Mouse (Mus musculus): ENCODE measurements around the gene Mdm2. TPM values are rescaled to one million over a fixed set of nuclear protein-coding genes. Genes with fewer than 3 reads are reported as not detected.

Mdm2 gene
- polyA plus RNA-seq, 1 experiment from 2014 or later, result 60.6 TPM

- no peak overlapping the region for H3K4me3 ChIP-seq
- H3K27ac ChIP-seq (replicated peaks), result no peak overlapping the region
- no peaks in the 10 kb centered on the region for H3K27me3 ChIP-seq (ENCODE audit: low read depth, poor library complexity, severe bottlenecking)
- 94% methylated on average over 6 of the region's 6 CpGs for WGBS
- no peaks in the 10 kb centered on the region for H3K4me1 ChIP-seq
- DNase-seq (ENCODE audit: low spot score), result no peak
- peaks cover 100% of the 10 kb centered on the region for H3K36me3 ChIP-seq
- H3K9me3 ChIP-seq (replicated peaks), result no peaks in the 10 kb centered on the region
Measured at GRCm38 (mm10) chr10:117701034-117701829, 9.3 kb downstream of the Mdm2 start.

- 94% methylated on average over 1 of the region's 1 CpGs for WGBS
- Histone ChIP-seq H3K27ac (replicated peaks) (no peak overlapping the region), H3K9me3 (replicated peaks) (no peaks in the 10 kb centered on the region), H3K36me3 (peaks cover 100% of the 10 kb centered on the region), H3K27me3 (ENCODE audit: low read depth, poor library complexity, severe bottlenecking) (no peaks in the 10 kb centered on the region), H3K4me3 (no peak overlapping the region), H3K4me1 (no peaks in the 10 kb centered on the region)
- DNase-seq (ENCODE audit: low spot score), result no peak
Measured at GRCm38 (mm10) chr10:117700450-117700849, 10.1 kb downstream of the Mdm2 start.

GRCm38 (mm10) chr10:117699914-117700313 lies 10.6 kb downstream of the Mdm2 start:
- Histone ChIP-seq H3K36me3 (peaks cover 100% of the 10 kb centered on the region), H3K27me3 (ENCODE audit: low read depth, poor library complexity, severe bottlenecking) (no peaks in the 10 kb centered on the region)

DNA sequence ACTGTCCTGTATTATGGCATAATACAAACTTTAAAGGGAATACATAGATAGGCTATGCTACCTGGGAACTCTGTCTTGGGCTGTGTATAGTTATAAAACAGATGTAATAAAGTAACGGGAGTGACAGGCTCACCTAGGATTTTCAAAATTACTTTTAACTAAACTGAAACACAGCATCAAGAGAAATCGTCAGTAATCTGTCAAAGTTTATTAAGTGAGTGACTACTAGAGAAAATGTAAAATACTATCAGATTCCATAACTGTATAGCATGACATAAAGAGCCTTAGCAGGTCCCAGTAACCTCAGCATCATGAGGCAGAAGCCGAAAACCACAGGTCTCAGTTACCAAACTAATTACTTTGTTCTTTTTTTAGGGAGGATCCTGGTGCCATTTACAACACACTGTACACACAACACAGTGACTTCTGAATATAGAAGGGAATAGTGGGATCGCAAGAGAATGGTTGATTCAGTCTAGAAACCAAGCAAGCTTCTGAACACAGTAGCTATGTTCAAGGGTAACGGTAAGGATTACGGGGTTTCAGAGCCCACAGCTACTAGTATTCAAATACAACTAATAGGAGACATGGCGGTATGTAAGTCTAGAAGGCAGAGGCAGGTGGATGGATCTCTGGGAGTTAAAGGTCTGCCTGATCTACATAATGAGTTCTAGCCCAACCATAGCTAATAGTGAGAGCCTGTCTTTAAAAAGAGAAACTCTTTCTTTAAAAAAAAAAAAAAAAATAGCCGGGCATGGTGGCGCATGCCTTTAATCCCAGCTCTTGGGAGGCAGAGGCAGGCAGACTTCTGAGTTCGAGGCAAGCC lies 12.0 kb downstream of the Mdm2 start:
- H3K4me3 ChIP-seq, result no peak overlapping the region
- H3K4me1 ChIP-seq, result no peaks in the 10 kb centered on the region
- no peaks in the 10 kb centered on the region for H3K27me3 ChIP-seq (ENCODE audit: low read depth, poor library complexity, severe bottlenecking)
- DNase-seq (ENCODE audit: low spot score), result no peak
- WGBS, result 94% methylated on average over 10 of the region's 10 CpGs
- no peak overlapping the region for H3K27ac ChIP-seq (replicated peaks)
- H3K36me3 ChIP-seq, result peaks cover 99% of the 10 kb centered on the region
- no peaks in the 10 kb centered on the region for H3K9me3 ChIP-seq (replicated peaks)

More at GRCm38 (mm10) chr10:117699914-117700313, 10.6 kb downstream of the Mdm2 start:
- no peak for DNase-seq (ENCODE audit: low spot score)
- Histone ChIP-seq H3K9me3 (replicated peaks) (no peaks in the 10 kb centered on the region), H3K27ac (replicated peaks) (no peak overlapping the region), H3K4me3 (no peak overlapping the region), H3K4me1 (no peaks in the 10 kb centered on the region)
- WGBS, result 98% methylated on average over 4 of the region's 4 CpGs

GRCm38 (mm10) chr10:117697561-117698115 lies 12.9 kb downstream of the Mdm2 start:
- 89% methylated on average over 3 of the region's 3 CpGs for WGBS
- peaks cover 97% of the 10 kb centered on the region for H3K36me3 ChIP-seq

GRCm38 (mm10) chr10:117696827-117697560 lies 13.6 kb downstream of the Mdm2 start:
- WGBS, result 95% methylated on average over 6 of the region's 6 CpGs

More at GRCm38 (mm10) chr10:117697561-117698115, 12.9 kb downstream of the Mdm2 start:
- H3K4me3 ChIP-seq, result no peak overlapping the region
- no peak overlapping the region for H3K27ac ChIP-seq (replicated peaks)
- no peaks in the 10 kb centered on the region for H3K4me1 ChIP-seq
- no peaks in the 10 kb centered on the region for H3K27me3 ChIP-seq (ENCODE audit: low read depth, poor library complexity, severe bottlenecking)
- DNase-seq (ENCODE audit: low spot score), result no peak
- no peaks in the 10 kb centered on the region for H3K9me3 ChIP-seq (replicated peaks)

GRCm38 (mm10) chr10:117696021-117696826 lies 14.3 kb downstream of the Mdm2 start:
- Histone ChIP-seq H3K4me1 (no peaks in the 10 kb centered on the region), H3K36me3 (peaks cover 97% of the 10 kb centered on the region), H3K9me3 (replicated peaks) (no peaks in the 10 kb centered on the region), H3K27ac (replicated peaks) (no peak overlapping the region), H3K4me3 (no peak overlapping the region), H3K27me3 (ENCODE audit: low read depth, poor library complexity, severe bottlenecking) (no peaks in the 10 kb centered on the region)
- no peak for DNase-seq (ENCODE audit: low spot score)
- 94% methylated on average over 8 of the region's 8 CpGs for WGBS

More at GRCm38 (mm10) chr10:117696827-117697560, 13.6 kb downstream of the Mdm2 start:
- H3K9me3 ChIP-seq (replicated peaks), result no peaks in the 10 kb centered on the region
- H3K4me3 ChIP-seq, result no peak overlapping the region
- H3K36me3 ChIP-seq, result peaks cover 97% of the 10 kb centered on the region
- H3K27me3 ChIP-seq (ENCODE audit: low read depth, poor library complexity, severe bottlenecking), result no peaks in the 10 kb centered on the region
- no peak for DNase-seq (ENCODE audit: low spot score)
- H3K4me1 ChIP-seq, result no peaks in the 10 kb centered on the region
- H3K27ac ChIP-seq (replicated peaks), result no peak overlapping the region

GRCm38 (mm10) chr10:117695605-117696004 lies 15.0 kb downstream of the Mdm2 start:
- no peak overlapping the region for H3K27ac ChIP-seq (replicated peaks)
- H3K27me3 ChIP-seq (ENCODE audit: low read depth, poor library complexity, severe bottlenecking), result no peaks in the 10 kb centered on the region
- whole genome bisulfite sequencing, result 97% methylated on average over 4 of the region's 4 CpGs
- H3K36me3 ChIP-seq, result peaks cover 97% of the 10 kb centered on the region
- H3K4me1 ChIP-seq, result no peaks in the 10 kb centered on the region
- no peak for DNase-seq (ENCODE audit: low spot score)
- H3K4me3 ChIP-seq, result no peak overlapping the region
- no peaks in the 10 kb centered on the region for H3K9me3 ChIP-seq (replicated peaks)

GRCm38 (mm10) chr10:117695027-117695426 lies 15.5 kb downstream of the Mdm2 start:
- no peak for DNase-seq (ENCODE audit: low spot score)
- Histone ChIP-seq H3K27me3 (ENCODE audit: low read depth, poor library complexity, severe bottlenecking) (no peaks in the 10 kb centered on the region), H3K27ac (replicated peaks) (no peak overlapping the region), H3K9me3 (replicated peaks) (no peaks in the 10 kb centered on the region), H3K4me1 (no peaks in the 10 kb centered on the region), H3K36me3 (peaks cover 97% of the 10 kb centered on the region), H3K4me3 (no peak overlapping the region)
- whole genome bisulfite sequencing, result 95% methylated on average over 4 of the region's 4 CpGs

DNA sequence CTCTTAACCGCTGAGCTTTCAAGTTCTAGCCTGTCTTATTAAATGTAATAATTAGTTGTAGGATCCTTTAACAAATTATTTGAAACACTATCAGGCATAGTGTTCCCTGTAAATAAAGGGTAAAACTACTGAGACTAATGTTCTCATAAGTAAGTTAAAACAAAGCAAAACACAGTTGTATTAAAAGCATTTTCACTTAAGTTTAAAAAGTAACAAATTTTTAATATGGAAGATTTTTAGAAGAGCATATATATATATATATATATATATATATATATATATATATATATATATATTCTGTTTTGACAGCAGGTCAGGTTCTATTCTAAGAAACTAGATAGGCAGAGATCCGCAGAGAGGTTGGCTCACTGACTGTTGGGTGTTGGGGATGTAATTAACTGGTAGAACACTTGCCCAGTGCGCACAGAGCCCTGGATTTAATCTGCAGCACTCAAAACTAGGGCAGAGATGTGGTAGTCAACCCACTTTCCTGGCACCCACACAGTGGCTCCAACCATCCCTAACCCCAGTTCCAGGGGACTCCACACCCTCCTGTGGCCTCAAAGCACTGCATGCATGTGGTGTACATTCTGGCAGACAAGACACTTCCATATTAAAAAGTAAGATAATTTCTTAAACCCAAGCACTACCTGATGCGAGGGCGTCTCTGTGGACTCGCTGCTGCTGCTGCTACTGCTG lies 16.2 kb downstream of the Mdm2 start:
- Histone ChIP-seq H3K27ac (replicated peaks) (no peak overlapping the region), H3K4me3 (no peak overlapping the region), H3K9me3 (replicated peaks) (no peaks in the 10 kb centered on the region), H3K27me3 (ENCODE audit: low read depth, poor library complexity, severe bottlenecking) (no peaks in the 10 kb centered on the region), H3K36me3 (peaks cover 97% of the 10 kb centered on the region), H3K4me1 (no peaks in the 10 kb centered on the region)
- no peak for DNase-seq (ENCODE audit: low spot score)
- 95% methylated on average over 6 of the region's 6 CpGs for WGBS

GRCm38 (mm10) chr10:117692953-117693352 lies 17.6 kb downstream of the Mdm2 start:
- 94% methylated on average over 5 of the region's 5 CpGs for WGBS
- H3K36me3 ChIP-seq, result peaks cover 97% of the 10 kb centered on the region
- no peaks in the 10 kb centered on the region for H3K4me1 ChIP-seq
- no peak overlapping the region for H3K27ac ChIP-seq (replicated peaks)
- no peaks in the 10 kb centered on the region for H3K9me3 ChIP-seq (replicated peaks)
- H3K4me3 ChIP-seq, result no peak overlapping the region
- no peak for DNase-seq (ENCODE audit: low spot score)
- H3K27me3 ChIP-seq (ENCODE audit: low read depth, poor library complexity, severe bottlenecking), result no peaks in the 10 kb centered on the region
